Mouse (Mus musculus): ENCODE data around the gene Nek6.

DNA sequence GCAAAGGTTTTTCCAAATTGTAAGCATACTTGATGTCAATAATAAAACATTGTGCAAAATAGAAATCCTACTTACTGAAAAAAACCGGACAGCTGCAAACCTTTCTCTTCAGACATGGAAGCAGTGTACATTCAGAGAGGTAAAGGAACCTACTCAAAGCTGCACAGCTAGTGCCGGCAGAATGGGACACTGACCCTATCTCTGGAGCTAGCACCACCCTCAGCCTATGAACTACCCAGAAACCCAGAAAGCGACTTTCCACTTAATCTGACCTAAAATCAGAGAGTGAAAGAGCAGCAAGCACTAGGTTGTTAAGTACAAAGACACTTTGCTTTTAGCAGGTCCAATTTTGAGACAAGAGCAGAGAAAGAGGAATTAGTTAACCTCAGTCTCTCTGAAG is 112.0 kb downstream of the Nek6 start:
- no peak for TF ChIP-seq CTCF (IDR thresholded peaks at IDR 0.05; ENCODE audit: control insufficient read depth, insufficient read depth, insufficient replicate concordance, low read depth, low read length)
- TF ChIP-seq POLR2A (IDR thresholded peaks at IDR 0.05; ENCODE audit: control insufficient read depth, low read depth, low read length): no peak
